Mouse (Mus musculus): ENCODE data around the gene Gm28035. TPM values are rescaled to one million over a fixed set of nuclear protein-coding genes. Genes with fewer than 3 reads are reported as not detected.
A peak's percentile ranks its signal among the peaks of the same experiment; 100 is the strongest.

The Gm28035 gene
- total RNA-seq, 2 experiments from 2014 or later: 1.3 to 2.1 TPM

DNA sequence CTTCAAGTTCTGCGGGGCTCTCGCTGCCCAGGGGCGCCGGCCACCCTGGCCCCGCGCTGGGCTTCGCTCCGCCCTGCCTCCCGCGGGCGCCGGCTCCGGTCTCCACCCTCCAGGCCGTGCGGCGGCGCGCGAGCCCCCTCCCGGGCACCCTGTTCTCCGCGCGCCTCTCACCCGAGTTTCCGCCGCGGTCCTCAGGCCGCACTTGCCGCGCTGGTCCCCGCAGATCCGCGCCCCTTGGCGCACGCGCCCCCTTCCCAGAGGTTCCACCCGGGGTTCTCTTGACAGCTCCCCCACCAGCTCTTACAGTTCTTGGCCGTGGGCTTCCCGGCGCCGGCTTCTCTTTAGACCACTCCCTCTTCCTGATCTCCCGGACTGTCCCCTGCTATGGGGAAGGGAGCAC is 2.5 kb upstream of the Gm28035 start:
- DNase-seq: peak; percentile 81 to 89

DNA sequence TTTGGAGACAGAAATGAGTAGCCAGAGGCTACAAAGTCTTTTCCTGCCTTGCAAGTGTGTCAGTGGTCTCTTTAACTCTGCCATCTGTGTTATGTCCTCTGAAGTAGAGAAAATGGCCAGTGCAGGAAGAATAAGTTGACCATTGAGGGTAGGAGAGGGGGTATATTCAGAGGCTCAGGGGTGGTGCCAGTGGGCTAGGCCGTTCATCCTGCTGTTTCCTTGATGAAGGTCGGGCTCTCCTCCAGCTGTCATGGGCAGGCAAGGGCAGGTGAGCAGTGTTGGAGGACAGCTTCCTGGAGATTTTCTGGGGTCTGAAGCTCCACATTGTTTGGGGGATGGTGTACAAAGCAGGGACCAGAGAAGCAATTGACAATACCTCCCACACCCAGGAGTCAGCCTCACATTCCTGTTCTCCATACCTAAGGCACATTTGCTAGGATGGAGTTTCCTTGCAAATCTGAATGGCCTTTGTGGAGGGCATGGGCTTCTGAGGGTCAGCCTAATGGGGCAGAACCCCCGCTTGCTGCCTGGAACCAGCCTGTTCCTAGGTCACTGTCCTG is 1.4 kb upstream of the Gm28035 start:
- no peak for DNase-seq

DNA sequence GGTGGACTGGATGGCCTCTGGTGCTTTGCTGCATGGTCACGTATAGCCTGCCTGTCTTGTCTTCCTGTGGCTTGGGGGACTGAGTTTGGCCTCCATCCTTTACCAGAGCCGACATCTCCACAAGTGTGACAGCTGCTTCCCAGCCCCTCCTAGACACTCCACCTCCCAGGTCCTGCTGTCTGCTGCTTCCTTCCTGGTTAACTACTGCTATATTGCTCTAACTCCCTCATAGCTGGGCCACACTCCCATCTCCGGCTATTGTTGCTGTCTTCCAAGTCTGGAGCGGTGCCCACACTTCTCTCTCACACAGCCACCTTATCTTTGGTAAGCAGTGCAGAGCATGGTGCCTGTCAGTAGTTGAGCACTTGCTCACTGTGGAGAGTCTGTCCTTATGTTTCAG is 590 bp upstream of the Gm28035 start:
- DNase-seq: peak; percentile 48 to 66

DNA sequence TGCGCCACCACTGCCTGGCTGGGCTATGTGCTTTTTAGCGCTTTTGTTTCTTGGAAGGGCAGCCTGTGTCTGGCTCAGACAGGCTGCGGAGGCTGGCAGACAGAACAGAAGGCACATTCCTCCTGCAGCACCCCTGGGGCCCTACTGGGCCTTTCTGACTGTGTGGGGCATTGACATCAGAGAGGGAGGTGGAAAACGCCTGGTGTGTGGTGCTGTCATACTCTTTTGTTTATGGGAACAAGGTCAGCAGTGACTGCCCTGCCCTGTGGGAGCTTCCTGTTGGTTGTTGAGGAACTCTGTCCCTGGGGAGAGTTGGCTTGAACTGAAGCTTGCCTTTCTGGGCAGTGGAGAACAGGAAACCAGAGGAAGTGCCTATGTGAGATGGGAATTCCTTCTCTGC is 2.1 kb downstream of the Gm28035 start:
- peak; percentile 79 to 82 for DNase-seq

DNA sequence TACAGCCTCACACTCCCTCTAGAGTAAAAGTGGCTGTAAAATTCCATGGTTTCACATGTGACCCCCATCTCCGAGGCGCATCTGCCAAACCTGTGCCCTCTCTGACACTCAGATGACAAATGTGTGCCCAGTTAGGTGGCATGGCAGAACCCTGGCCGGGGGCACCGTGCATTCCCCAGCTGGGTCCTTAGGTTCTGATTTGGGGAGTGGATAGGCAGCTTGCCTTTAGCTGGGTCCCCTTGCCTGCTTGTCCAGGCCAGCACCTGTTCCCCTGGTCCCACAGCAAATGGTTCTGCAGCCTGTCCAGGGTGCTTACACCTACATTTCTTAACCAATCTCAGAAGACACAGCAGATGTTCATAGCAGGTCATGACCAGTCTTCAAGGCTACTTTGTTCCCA is 3.0 kb downstream of the Gm28035 start:
- DNase-seq: no peak

DNA sequence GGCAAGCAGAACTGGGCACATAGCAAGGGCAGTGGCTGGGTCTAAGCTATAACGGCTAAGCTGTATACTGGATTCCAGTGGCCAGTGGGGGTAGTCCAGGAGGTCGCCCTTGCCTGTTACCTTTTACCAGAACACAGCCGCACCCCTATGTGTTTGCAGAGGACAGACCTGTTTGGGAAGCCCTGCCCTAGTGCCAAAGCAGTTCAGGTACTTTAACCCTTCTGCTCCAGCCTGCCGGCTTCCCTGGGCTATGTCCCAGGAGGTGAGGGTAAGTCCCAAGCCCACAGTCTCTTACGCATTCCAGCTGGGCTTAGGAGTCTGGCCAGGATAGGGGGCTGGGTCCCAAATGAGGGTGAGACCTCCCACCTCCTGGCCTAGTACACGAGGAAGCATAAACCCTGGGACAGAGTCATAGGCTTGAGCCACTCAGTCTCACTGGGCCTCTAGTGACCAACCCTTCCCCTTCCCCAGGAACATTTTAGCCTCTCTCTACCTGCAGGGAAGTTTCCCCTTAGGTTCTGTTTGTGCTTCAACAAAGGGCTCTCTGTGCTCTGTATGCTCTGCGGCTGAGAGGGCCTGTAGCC is 4.3 kb downstream of the Gm28035 start:
- DNase-seq: no peak

DNA sequence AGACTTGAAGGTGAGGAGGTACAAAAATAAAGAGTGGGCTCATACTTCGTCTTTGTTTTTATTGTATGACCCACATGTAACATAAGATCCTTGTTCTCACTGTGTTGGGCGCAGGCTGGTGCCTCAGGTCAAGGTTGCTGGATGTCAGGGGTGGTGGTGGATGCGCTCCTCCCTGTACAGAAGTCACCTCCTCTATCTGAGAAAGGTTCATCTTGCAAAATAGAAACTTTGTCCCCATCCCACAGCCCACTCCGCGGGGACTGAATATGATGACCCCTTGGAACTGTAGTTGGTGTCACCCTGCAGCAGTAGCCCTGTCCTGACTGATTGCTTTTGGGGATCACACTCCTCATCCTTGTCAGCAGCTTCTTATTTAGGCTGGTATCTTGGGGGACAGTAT is 6.7 kb downstream of the Gm28035 start:
- no peak for DNase-seq

DNA sequence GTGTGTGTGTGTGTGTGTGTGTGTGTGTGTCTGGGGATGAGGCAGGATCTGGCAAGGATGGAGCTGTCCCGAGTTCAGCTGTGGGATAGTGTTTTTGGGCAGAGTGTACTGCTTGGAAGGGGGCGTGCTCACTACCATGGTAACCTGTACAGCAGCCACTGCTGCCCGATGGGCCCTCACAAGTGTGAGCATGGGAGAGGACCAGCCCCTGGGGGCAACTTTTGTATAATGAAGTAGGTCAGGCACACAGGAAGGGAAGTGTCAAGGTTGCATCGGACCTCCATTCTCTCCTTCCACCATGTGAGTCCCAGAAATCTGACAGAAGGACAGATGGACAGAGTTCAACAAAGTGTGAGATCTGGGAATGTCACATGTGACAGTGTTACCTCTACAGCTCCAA is 7.3 kb downstream of the Gm28035 start:
- no peak for DNase-seq

DNA sequence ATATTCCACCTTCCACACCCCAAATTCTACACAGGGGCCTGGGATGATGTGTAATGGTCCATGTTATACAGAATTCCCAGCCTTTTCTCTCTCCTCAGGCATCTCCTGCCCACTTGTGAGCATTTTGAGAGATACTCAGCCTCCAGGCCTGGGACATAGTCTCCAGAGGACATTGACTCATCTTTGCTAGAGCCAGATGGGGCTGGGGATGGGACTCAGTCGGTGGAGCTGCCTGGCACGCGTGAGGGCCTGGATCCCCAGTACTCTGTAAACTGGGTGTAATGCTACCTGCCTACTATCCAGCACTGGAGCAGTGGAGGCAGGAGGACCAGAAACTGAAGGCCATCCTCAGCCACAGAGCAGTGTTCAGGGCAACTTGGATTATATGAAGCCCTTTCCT is 8.8 kb downstream of the Gm28035 start:
- no peak for DNase-seq

DNA sequence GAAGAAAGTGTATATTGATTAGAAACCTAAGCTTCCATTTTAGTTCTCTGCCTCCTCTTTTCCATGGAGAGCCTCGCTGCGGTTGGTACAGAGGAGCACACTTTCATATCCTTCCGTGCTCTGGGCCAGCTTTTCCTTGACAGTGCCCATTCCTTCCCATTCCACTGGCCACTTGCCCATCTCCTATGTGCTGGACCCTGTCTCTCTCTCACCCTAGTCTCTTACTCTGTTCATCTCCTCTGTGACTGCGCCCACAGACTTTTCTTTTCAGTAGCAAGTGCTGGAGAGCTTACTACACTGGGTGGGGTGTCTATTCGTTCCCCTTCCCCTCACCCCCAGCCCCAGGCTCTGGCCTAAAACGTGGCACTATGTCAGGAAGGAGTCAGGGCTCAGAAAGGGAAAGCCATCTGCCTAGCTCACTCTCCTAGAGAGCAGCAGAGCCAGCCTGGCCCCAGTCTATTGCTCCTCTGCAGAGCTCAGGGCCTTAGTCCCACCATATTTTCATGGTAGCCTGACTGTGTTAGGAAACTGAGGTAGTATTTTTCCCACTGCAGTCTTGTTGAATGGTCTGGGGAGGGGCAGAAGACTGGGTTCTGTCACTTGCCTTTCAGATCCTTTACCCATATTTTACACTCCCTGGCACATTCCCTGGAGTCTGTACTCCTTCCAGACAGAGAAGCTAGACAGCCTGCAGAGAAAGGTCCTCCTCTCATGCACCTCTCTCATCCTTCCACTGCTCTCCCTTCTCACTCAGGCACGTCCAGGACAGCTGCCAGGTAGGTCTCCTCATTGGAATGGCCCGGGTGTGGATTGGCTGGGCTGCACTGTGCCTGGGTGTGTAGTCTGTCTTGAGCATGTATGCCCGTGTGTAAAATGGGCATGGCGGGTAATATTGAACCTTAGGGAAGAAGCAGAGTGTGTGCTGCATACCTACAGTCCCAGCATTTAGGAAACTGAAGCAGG is 10.1 kb downstream of the Gm28035 start:
- no peak for DNase-seq

DNA sequence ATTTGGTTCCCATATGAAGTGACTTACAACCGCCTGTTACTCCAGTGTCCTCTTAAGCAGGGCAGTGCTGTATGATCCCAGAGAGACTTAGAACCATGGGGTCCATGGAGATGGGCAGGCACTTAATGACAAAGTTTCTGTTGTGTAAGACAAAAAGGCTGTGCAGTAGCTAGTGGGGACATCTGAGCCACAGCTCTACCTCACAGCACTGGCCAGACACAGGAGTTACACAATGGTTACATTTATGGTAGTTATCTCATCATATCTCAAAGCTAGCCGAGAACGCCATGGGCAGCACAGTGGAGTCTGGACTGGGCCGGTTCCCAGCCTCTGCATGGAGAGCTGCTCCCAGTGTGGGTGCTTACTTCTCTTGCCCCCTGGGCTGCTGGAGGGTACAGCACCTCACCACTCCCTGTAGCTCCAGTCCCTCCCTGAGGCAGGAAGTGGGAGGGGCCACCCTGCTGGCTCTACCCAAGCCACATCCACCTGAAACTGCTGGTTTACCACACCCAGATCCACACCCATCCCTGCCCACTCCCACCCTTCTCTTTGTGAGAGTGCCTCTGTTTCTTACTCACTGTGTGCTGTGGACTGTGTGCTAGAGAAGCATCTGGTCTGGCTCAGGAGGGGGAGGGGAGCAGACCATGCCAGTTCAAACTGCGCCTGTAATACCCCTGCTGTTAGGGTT is 11.2 kb downstream of the Gm28035 start:
- DNase-seq: peak in 1 of 2 experiments; percentile 57

DNA sequence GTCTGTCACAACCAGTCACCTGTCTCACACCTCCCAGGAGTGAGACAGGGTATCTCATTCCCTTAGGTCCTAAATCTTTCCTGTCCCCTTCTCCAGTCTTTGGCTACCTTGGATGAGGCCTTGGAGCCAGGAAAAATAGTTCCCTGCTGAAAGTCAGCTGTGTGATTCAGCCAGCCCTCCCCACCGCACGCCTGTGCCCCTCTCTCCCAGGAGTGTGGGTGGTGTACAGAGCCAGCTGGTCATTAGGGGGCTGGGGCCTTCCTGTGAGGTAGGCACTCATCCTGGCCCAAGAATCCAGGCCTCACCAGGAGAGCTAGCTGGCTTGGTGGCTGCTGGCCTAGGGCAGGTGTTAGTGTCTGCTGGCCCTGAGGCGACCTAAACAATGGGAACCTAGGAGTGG is 12.2 kb downstream of the Gm28035 start:
- DNase-seq: peak; percentile 64 to 67

DNA sequence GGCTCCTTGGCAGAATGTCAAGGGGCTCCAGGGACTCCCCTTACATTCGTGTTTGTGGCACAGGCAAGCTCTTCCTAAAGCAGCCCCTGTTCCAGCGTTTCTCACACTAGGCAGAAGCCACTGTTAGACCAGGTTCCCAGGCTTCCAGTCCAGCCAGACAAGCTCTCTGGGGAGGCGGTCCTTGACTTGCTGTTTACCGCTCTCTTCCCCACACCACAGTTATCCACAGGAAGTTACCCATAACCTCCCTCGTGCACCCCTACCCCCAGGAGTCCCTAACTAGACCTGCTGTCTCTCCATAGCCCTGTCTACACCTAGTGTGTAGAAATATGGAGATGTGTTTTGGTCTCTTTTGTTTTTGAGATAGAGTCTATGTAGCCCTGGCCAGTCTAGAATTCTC is 13.4 kb downstream of the Gm28035 start:
- no peak for DNase-seq

DNA sequence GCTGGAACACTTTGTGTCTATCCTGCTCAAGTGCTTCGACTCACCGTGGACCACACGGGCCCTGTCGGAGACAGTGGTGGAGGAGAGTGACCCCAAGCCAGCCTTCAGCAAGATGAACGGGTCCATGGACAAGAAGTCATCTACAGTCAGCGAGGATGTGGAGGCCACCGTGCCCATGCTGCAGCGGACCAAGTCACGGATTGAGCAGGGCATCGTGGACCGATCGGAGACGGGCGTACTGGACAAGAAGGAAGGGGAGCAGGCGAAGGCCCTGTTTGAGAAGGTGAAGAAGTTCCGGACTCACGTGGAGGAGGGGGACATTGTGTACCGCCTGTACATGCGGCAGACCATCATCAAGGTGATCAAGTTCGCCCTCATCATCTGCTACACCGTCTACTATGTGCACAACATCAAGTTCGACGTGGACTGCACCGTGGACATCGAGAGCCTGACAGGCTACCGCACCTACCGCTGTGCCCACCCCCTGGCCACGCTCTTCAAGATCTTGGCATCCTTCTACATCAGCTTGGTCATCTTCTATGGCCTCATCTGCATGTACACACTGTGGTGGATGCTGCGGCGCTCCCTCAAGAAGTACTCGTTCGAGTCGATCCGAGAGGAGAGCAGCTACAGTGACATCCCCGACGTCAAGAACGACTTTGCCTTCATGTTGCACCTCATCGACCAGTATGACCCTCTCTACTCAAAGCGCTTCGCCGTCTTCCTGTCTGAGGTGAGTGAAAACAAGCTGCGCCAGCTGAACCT is 15.4 kb downstream of the Gm28035 start:
- DNase-seq: no peak

DNA sequence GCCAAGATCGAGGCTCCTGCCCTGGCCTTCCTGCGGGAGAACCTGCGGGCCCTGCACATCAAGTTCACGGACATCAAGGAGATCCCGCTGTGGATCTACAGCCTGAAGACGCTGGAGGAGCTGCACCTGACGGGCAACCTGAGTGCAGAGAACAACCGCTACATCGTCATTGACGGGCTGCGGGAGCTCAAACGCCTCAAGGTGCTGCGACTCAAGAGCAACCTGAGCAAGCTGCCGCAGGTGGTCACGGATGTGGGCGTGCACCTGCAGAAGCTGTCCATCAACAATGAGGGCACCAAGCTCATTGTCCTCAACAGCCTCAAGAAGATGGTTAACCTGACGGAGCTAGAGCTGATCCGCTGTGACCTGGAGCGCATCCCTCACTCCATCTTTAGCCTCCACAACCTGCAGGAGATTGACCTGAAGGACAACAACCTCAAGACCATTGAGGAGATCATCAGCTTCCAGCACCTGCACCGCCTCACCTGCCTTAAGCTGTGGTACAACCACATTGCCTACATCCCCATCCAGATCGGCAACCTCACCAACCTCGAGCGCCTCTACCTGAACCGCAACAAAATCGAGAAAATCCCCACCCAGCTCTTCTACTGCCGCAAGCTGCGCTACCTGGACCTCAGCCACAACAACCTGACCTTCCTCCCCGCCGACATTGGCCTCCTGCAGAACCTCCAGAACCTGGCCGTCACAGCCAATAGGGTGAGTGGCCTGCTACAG is 16.4 kb downstream of the Gm28035 start:
- DNase-seq: no peak

DNA sequence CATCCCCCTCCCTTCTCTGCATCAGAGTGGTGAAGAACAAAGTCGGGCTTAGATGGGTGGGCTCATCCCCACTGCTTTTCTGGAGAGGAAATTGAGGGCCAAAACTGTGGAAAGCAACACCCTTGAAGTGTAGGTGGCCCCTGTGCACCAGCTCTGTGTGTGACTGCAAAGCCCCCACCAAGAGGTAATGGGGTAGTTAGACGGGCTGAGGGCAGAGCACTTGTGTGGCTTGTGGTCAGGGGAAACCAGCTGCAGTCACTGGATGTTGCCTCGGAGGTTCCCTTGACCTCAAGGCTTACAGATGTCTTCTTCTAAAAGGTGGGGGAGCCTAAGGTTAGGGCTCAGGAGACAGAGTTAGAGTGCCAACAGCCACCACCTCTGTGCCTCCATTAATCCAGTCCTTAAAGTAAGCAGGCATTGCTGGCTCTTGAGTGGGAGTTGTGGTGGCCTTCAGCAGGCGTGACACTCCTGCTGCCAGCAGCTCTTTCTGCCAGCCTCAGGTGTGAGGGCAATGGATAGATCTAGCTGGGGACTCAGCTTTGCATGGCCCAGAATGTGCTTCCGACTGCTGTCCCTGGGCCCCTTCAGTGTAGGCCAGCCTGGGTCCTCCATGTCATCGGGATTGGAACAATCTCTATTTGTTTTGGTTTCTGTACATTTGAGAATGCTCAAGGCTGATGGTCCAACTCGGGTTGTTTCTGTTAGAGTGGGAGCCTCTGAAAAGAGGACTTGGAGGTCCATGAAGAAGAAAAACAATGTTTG is 17.5 kb downstream of the Gm28035 start:
- DNase-seq: no peak

DNA sequence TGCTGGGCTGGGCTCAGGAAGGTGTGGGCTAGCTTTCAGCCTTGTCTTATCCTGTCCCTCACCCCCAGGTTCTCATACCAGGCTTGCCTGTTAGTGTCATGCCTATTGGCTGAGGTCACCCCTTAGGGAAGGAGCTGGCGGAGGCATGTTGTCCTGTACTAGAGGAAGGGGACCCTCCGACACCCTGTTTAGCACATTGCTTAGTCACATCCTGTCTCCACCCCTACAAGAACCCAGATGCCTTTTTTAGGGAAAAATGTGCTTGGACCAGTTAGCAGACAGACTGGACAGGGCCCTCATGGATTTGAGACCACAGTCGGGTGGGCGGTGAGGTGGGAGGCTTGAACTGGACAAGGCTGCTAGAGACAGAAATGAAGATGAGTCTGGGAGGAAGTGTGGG is 18.2 kb downstream of the Gm28035 start:
- DNase-seq: no peak

DNA sequence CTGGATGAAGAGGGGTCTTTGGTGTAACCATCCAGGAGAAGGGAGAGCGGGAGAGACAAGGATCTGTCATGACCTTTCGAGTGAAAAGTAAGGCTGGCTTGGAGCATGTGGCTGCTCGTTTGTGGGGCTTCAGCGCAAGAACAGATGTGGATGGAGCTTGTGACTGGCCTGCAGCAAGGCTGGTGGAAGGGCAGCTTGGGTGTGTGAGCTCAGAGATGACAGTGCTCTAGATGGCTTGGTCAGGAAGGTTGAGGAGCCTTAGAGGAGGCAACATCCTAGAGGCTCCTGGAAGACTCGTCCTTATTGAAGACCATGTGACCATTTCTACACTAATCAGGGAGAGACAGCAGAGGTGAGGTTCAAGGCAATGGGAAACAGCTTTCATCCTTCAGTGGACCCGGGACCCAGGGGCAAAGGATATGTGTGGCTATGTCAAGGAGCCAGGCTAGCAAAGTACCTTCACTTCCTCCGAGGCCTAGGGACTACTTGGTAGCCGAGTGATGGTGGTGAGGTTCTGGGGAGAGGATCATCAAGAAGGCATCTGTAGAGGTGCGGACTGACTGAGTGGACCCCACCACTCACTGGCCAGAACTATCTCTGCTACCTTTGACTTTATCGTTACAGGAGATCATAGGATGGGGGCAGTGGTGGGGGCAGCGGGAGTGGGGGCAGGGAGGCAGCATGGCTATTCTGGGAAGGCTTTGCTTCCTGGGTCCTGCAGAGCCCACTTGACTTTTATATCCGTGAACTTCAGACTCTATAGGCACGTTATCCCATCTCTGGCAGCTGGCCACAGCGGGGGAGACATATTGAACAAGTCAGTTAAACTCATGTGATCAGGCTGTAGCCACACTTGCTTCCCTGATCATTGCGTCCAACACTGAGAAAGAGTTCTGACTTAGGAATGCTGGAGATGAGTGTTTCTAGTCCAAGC is 19.0 kb downstream of the Gm28035 start:
- no peak for DNase-seq

DNA sequence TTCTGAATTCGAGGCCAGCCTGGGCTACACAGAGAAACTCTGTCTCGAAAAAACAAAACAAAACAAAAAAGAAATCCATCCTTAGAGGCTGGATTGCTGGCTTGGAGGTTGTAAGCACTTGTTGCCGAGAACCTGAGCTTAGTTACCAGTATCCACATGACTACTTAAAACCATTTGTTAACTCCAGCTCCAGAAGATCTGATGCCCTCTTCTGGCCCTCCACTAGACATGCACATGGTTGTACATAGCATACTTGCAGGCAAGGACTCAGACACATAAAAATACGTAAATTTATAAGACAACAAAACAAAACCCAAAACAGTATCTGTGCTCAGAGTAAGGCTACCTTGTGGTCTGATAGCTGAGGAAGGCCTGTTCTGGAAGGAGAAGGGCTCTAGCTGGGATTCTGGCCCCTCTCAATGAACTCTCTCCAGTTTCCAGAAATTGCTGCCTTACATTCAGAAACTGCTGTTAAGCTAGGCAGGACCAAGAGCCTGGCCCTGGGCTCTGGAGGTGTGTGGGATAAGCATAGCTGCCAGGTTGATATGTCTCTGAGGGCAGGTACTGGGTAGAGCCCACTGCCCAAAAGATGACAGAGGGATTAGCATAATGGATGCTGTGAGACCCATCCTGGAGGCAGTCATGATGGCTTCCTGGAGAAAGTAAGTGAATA is 20.8 kb downstream of the Gm28035 start:
- no peak for DNase-seq

Measured in adrenal gland, postnatal 36 days (tissue).